In the genomic region with DNA sequence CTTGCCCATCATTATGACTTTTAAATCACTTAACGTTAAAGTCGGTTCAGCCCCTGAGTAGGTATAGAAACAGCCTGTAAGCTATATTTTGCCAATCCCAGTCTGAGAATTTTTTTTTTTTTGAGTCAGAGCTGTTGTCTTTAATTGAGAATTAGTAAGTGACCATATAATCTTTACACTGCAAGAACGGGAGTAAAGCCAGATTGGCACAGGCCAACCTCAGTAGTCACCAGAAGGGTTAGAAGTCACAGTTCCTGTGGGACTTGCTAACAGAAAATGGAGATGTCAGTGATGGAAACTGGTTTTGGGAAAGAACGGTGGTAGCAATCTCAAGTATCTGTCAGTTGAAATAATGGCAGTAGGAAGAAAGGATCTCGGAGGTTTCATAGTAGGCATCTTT, we compare ENCODE assay signal across 9 mouse cellular contexts. TPM values are rescaled to one million over a fixed set of nuclear protein-coding genes. Genes with fewer than 3 reads are reported as not detected.
DNase-seq lines count a peak whose midpoint lies in the region; ATAC-seq and TF ChIP-seq lines count a peak whose summit lies in the region.
"Had no signal": no experiment of that assay in that cellular context is flagged by ENCODE, and none has a peak within 500 bp of the region (broad histone marks: within the 10 kb centered on the region; RNA-seq: fewer than 3 reads in every experiment).

No protein-coding gene starts in this region.

- no peak overlapping the region for H3K9ac ChIP-seq in heart, embryonic 15.5 days
- peak overlapping the region; percentile 98 for H3K9ac ChIP-seq in MEL (ENCODE audit: control insufficient read depth, low read depth, low read length, poor library complexity, severe bottlenecking)
- no peak overlapping the region for H3K9ac ChIP-seq in embryonic facial prominence, embryonic 15.5 days
- H3K9ac ChIP-seq in liver, embryonic 14.5 days (replicated peaks), result peak overlapping the region; percentile 27; the same call in 1 of the 2 replicates

- H3K27me3 ChIP-seq in heart, embryonic 15.5 days, result no peaks in the 10 kb centered on the region
- no peaks in the 10 kb centered on the region for H3K27me3 ChIP-seq in MEL (ENCODE audit: control insufficient read depth in 1 of 2, insufficient read depth in 2 of 2, low read length in 2 of 2)
- no peaks in the 10 kb centered on the region for H3K27me3 ChIP-seq in embryonic facial prominence, embryonic 15.5 days
- H3K27me3 ChIP-seq in liver, embryonic 14.5 days (ENCODE audit: control insufficient read depth, insufficient read depth, low read length), result no peaks in the 10 kb centered on the region
- H3K27me3 ChIP-seq: Patski had no signal

- H3K4me2 ChIP-seq in heart, embryonic 15.5 days, result peak overlapping the region; percentile 78
- peak overlapping the region; percentile 77; the same call in 1 of the 2 replicates for H3K4me2 ChIP-seq in embryonic facial prominence, embryonic 15.5 days (replicated peaks)
- H3K4me2 ChIP-seq in liver, embryonic 14.5 days (ENCODE audit: low read depth), result peak overlapping the region; percentile 84

- peak overlapping the region; percentile 76; the same call in 1 of the 2 replicates for H3K4me3 ChIP-seq in heart, embryonic 15.5 days
- H3K4me3 ChIP-seq in MEL (ENCODE audit: control insufficient read depth in 1 of 2, insufficient read depth in 1 of 2, low read depth in 2 of 2, low read length in 2 of 2), result peak overlapping the region; percentile 93; a peak in 3 of 4 replicates
- no peak overlapping the region for H3K4me3 ChIP-seq in embryonic facial prominence, embryonic 15.5 days (replicated peaks)
- H3K4me3 ChIP-seq in liver, embryonic 14.5 days (ENCODE audit: insufficient read depth in 1 of 2, low read depth in 2 of 2, low read length in 2 of 2), result peak overlapping the region in 1 of 2 experiments; percentile 91; a peak in 1 of 4 replicates

- ATAC-seq in heart, embryonic 15.5 days (replicated peaks; ENCODE audit: insufficient number of reproducible peaks, insufficient read depth, low FRiP score, low read depth), result no peak
- no peak for ATAC-seq in embryonic facial prominence, embryonic 15.5 days (ENCODE audit: insufficient number of reproducible peaks, low FRiP score, low TSS enrichment, low read depth)
- ATAC-seq in liver, embryonic 14.5 days (ENCODE audit: insufficient read depth), result no peak

- no peaks in the 10 kb centered on the region for H3K9me3 ChIP-seq in heart, embryonic 15.5 days (replicated peaks)
- no peaks in the 10 kb centered on the region for H3K9me3 ChIP-seq in MEL (replicated peaks; ENCODE audit: insufficient read depth, low read length)
- no peaks in the 10 kb centered on the region for H3K9me3 ChIP-seq in embryonic facial prominence, embryonic 15.5 days (replicated peaks)
- no peaks in the 10 kb centered on the region for H3K9me3 ChIP-seq in liver, embryonic 14.5 days (ENCODE audit: control insufficient read depth, low read length)

- peaks cover 21% of the 10 kb centered on the region for H3K4me1 ChIP-seq in heart, embryonic 15.5 days (replicated peaks)
- H3K4me1 ChIP-seq in MEL (ENCODE audit: control insufficient read depth in 1 of 2, insufficient read depth in 2 of 2, low read length in 2 of 2), result peaks cover 0 to 11% of the 10 kb centered on the region in 2 experiments; a peak in 3 of 4 replicates
- H3K4me1 ChIP-seq in embryonic facial prominence, embryonic 15.5 days, result peaks cover 13% of the 10 kb centered on the region
- H3K4me1 ChIP-seq in liver, embryonic 14.5 days (replicated peaks; ENCODE audit: control insufficient read depth in 2 of 2, insufficient read depth in 2 of 2, low read length in 1 of 2), result peaks cover 7 to 19% of the 10 kb centered on the region in 2 experiments

- no peak for TF ChIP-seq EP300 in MEL (IDR thresholded peaks at IDR 0.05; ENCODE audit: low read depth in 1 of 2, low read length in 2 of 2)
- TF ChIP-seq EP300 in liver, embryonic 14.5 days (IDR thresholded peaks at IDR 0.05; ENCODE audit: low read depth), result no peak

- no peak for DNase-seq in heart, postnatal 14 days
- no peak for DNase-seq in MEL (ENCODE audit: low read depth, low spot score)
- DNase-seq in liver, embryonic 14.5 days (ENCODE audit: low read depth in 3 of 3, low spot score in 3 of 3), result no peak
- no peak for DNase-seq in thymus, postnatal 36 days
- DNase-seq in right cerebral cortex, postnatal 36 days (ENCODE audit: low spot score in 2 of 2), result no peak
- DNase-seq: gastrocnemius, postnatal 25 days had no signal

- intact Hi-C loops in heart, postnatal 14 days (cut with DNase I), result loop anchor here (5.0 kb wide), 1 partner anchor 513 kb away; no protein-coding TSS in a partner anchor

- WGBS in heart, embryonic 15.5 days, result 82% methylated on average over 5 of the region's 5 CpGs
- 80% methylated on average over 5 of the region's 5 CpGs for WGBS in embryonic facial prominence, embryonic 15.5 days
- WGBS in liver, embryonic 14.5 days (ENCODE audit: insufficient replicate concordance), result 83% methylated on average over 5 of the region's 5 CpGs

- peaks cover 22% of the 10 kb centered on the region for H3K79me2 ChIP-seq in MEL (ENCODE audit: control insufficient read depth, insufficient read depth, low read length, poor library complexity)

- TF ChIP-seq POLR2A in MEL (IDR thresholded peaks at IDR 0.05; ENCODE audit: control insufficient read depth in 1 of 2, insufficient read depth in 1 of 2, low read depth in 1 of 2, low read length in 2 of 2, poor library complexity in 1 of 2), result no peak

- TF ChIP-seq CTCF in MEL (IDR thresholded peaks at IDR 0.05 in 2 of 3, conservative IDR thresholded peaks at IDR 0.05 in 1 of 3; ENCODE audit: control insufficient read depth in 1 of 3, insufficient read depth in 1 of 3, low read depth in 2 of 3, low read length in 3 of 3, poor library complexity in 1 of 3, severe bottlenecking in 1 of 3), result no peak
- no peak for TF ChIP-seq CTCF in liver, embryonic 14.5 days (IDR thresholded peaks at IDR 0.05; ENCODE audit: low read depth)

- TF ChIP-seq RAD21 in MEL (IDR thresholded peaks at IDR 0.05; ENCODE audit: low read depth, low read length), result no peak

- H3K36me3 ChIP-seq in heart, embryonic 15.5 days, result no peaks in the 10 kb centered on the region
- peaks cover 0 to 17% of the 10 kb centered on the region in 2 experiments; a peak in 2 of 4 replicates for H3K36me3 ChIP-seq in MEL (ENCODE audit: control insufficient read depth in 1 of 2, insufficient read depth in 2 of 2, low read length in 2 of 2)
- no peaks in the 10 kb centered on the region for H3K36me3 ChIP-seq in embryonic facial prominence, embryonic 15.5 days
- H3K36me3 ChIP-seq in liver, embryonic 14.5 days (replicated peaks; ENCODE audit: control insufficient read depth, insufficient read depth, low read depth), result no peaks in the 10 kb centered on the region

- H3K27ac ChIP-seq in heart, embryonic 15.5 days, result no peak overlapping the region
- H3K27ac ChIP-seq in MEL (ENCODE audit: control insufficient read depth, low read depth, low read length), result no peak overlapping the region
- no peak overlapping the region for H3K27ac ChIP-seq in embryonic facial prominence, embryonic 15.5 days (replicated peaks)
- H3K27ac ChIP-seq in liver, embryonic 14.5 days, result no peak overlapping the region

TF ChIP-seq in MEL, 35 proteins besides CTCF, POLR2A, EP300 and RAD21:
- no peak for TF ChIP-seq NRF1 (IDR thresholded peaks at IDR 0.05; ENCODE audit: insufficient read depth, low read depth, low read length, poor library complexity, severe bottlenecking)
- TF ChIP-seq POLR2AphosphoS5 (IDR thresholded peaks at IDR 0.05; ENCODE audit: borderline replicate concordance, low read depth, low read length), result no peak
- no peak for TF ChIP-seq MAFK (IDR thresholded peaks at IDR 0.05; ENCODE audit: borderline replicate concordance, low read depth, low read length)
- no peak for TF ChIP-seq MYB (IDR thresholded peaks at IDR 0.05; ENCODE audit: low read depth, low read length)
- TF ChIP-seq HCFC1 (IDR thresholded peaks at IDR 0.05; ENCODE audit: low read depth, low read length), result no peak
- TF ChIP-seq GATA1 (IDR thresholded peaks at IDR 0.05; ENCODE audit: low read depth, low read length), result no peak
- no peak for TF ChIP-seq GABPA (IDR thresholded peaks at IDR 0.05; ENCODE audit: low read depth, low read length)
- TF ChIP-seq ELF1 (IDR thresholded peaks at IDR 0.05; ENCODE audit: low read depth, low read length), result no peak
- TF ChIP-seq TAL1 (IDR thresholded peaks at IDR 0.05; ENCODE audit: low read length), result no peak
- TF ChIP-seq ZMIZ1 (IDR thresholded peaks at IDR 0.05; ENCODE audit: low read depth, low read length), result no peak
- TF ChIP-seq ZNF384 (IDR thresholded peaks at IDR 0.05; ENCODE audit: low read depth, low read length), result no peak
- TF ChIP-seq ZKSCAN1 (IDR thresholded peaks at IDR 0.05; ENCODE audit: low read depth, low read length), result no peak
- no peak for TF ChIP-seq ETS1 (IDR thresholded peaks at IDR 0.05; ENCODE audit: low read depth, low read length)
- no peak for TF ChIP-seq BHLHE40 (IDR thresholded peaks at IDR 0.05; ENCODE audit: borderline replicate concordance, low read depth, low read length)
- no peak for TF ChIP-seq SMC3 (IDR thresholded peaks at IDR 0.05; ENCODE audit: low read depth, low read length)
- no peak for TF ChIP-seq RCOR1 (IDR thresholded peaks at IDR 0.05; ENCODE audit: low read depth, low read length)
- TF ChIP-seq UBTF (IDR thresholded peaks at IDR 0.05; ENCODE audit: borderline replicate concordance, insufficient read depth, low read depth, low read length), result no peak
- TF ChIP-seq CHD2 (IDR thresholded peaks at IDR 0.05; ENCODE audit: low read length), result no peak
- TF ChIP-seq MEF2A (IDR thresholded peaks at IDR 0.05; ENCODE audit: extremely low read depth, insufficient replicate concordance, low read depth, low read length, poor library complexity, severe bottlenecking), result no peak
- no peak for TF ChIP-seq SIN3A (IDR thresholded peaks at IDR 0.05; ENCODE audit: low read length)

RNA-seq across cellular contexts. Expression of a gene that starts 1.6 kb away (rescaled TPM):
- polyA plus RNA-seq in heart, embryonic 15.5 days (2015; fragmentation: Nextera tagmentation; extraction: Ambion mirVana), result 44.9 and 45.2 TPM in 2 replicates
- total RNA-seq in heart, postnatal 14 days (2021), result 10 to 100 TPM; 28.2 to 31.5 TPM
- 23.2 and 23.8 TPM in 2 replicates for total RNA-seq in MEL (2012; rRNA removed)
- polyA plus RNA-seq in MEL (2012; ENCODE audit: insufficient read depth in 1 of 2, insufficient read length in 2 of 2, low read depth in 1 of 2, low replicate concordance in 2 of 2, missing spikeins in 1 of 2), result 10 to 100 TPM in 1 of 2 experiments, not detected in 1; 52.8 TPM
- 46.1 and 47.6 TPM in 2 replicates for polyA plus RNA-seq in embryonic facial prominence, embryonic 15.5 days (2015; fragmentation: Nextera tagmentation; extraction: Ambion mirVana)
- 7.8 and 12.9 TPM in 2 replicates for polyA plus RNA-seq in liver, embryonic 14.5 days (2012; rRNA removed)
- 11.5 and 13.0 TPM in 2 replicates for polyA plus RNA-seq in liver, embryonic 14.5 days (2014; fragmentation: Nextera tagmentation; extraction: Ambion mirVana)

Comparison
In these comparisons a context has a peak if more than half of its experiments do, and no peak if none do; other contexts are left out.
1. H3K9ac ChIP-seq: peak in MEL (single experiment) and liver, embryonic 14.5 days (single experiment); none in heart, embryonic 15.5 days (single experiment) and embryonic facial prominence, embryonic 15.5 days (single experiment).
2. Peak in every context shown above with its lines, with median percentiles within 50 percentile points of each other: H3K4me2 ChIP-seq.